Mouse (Mus musculus) embryonic facial prominence, embryonic 11.5 days (tissue): ENCODE measurements around the gene Prim2. TPM values are rescaled to one million over a fixed set of nuclear protein-coding genes. Genes with fewer than 3 reads are reported as not detected.

Experiments used
- ATAC-seq: fragments of 200-750 bp; cut with Nextera tagmentation; replicated peaks from 2 replicates; pipeline ENCODE4 v1.8.0; 2017; ENCODE audit warnings: low read depth; ENCODE audit not compliant: insufficient number of reproducible peaks, low FRiP score, low TSS enrichment
- DNase-seq: peaks from one replicate; pipeline ENCODE4 v3.0.0-alpha.2; 2015; ENCODE audit warnings: low spot score
- H3K27ac ChIP-seq: fragments of 300-500 bp; sonication (generic); replicated peaks from 2 replicates; pipeline ENCODE4 v1.5.1; 2014; ENCODE audit warnings: mild to moderate bottlenecking, low read depth, low read length, control low read depth
- H3K27me3 ChIP-seq: fragments of 300-500 bp; sonication (generic); 2 replicates; pipeline ENCODE4 v1.6.1; 2014; ENCODE audit warnings: mild to moderate bottlenecking, low read length, moderate library complexity, mixed read lengths; ENCODE audit not compliant: control insufficient read depth, insufficient read depth
- H3K36me3 ChIP-seq: fragments of 300-500 bp; sonication (generic); replicated peaks from 2 replicates; pipeline ENCODE4 v1.6.1; 2014; ENCODE audit warnings: low read depth, mild to moderate bottlenecking, low read length, moderate library complexity, mixed read lengths; ENCODE audit not compliant: control insufficient read depth, insufficient read depth
- H3K4me1 ChIP-seq: fragments of 300-500 bp; sonication (generic); 2 replicates; pipeline ENCODE4 v1.6.1; 2014; ENCODE audit warnings: low read length, mixed read lengths; ENCODE audit not compliant: control insufficient read depth, insufficient read depth
- H3K4me2 ChIP-seq: fragments of 300-500 bp; sonication (generic); 2 replicates; pipeline ENCODE4 v1.6.1; 2014; ENCODE audit warnings: low read depth, mild to moderate bottlenecking, control low read depth, low read length, moderate library complexity
- H3K4me3 ChIP-seq: fragments of 300-500 bp; sonication (generic); 2 replicates; pipeline ENCODE4 v1.5.1; 2014; ENCODE audit warnings: low read depth, low read length, control low read depth
- H3K9ac ChIP-seq: fragments of 300-500 bp; sonication (generic); replicated peaks from 2 replicates; pipeline ENCODE4 v1.6.1; 2014; ENCODE audit warnings: mild to moderate bottlenecking, control low read depth, low read length
- H3K9me3 ChIP-seq: fragments of 300-500 bp; sonication (generic); replicated peaks from 2 replicates; pipeline ENCODE4 v1.6.1; 2016; ENCODE audit warnings: mild to moderate bottlenecking, low read length, inconsistent platforms, mixed read lengths; ENCODE audit not compliant: control insufficient read depth
- WGBS: fragments of 180-500 bp; shearing (Covaris S2); extraction: QIAGEN DNeasy Blood & Tissue Kit; methylation state at CpG from one replicate; pipeline ENCODE4 v1.1.7; 2014; 5-methylcytosine and 5-hydroxymethylcytosine counted together
- polyA plus RNA-seq: library from polyadenylated mRNA; unstranded; fragments of >200 nt; fragmentation: Nextera tagmentation; extraction: Ambion mirVana; gene quantifications from 2 replicates; pipeline ENCODE4 v1.2.1, GENCODE M21; 2014

Gene Prim2
- polyA plus RNA-seq, 1 experiment from 2014 or later: 56.3 TPM

GRCm38 (mm10) chr1:33599019-33599667 lies 70.5 kb downstream of the Prim2 start:
- Histone ChIP-seq H3K27me3 (no peaks in the 10 kb centered on the region), H3K4me2 (no peak overlapping the region), H3K9me3 (no peaks in the 10 kb centered on the region), H3K4me1 (no peaks in the 10 kb centered on the region), H3K9ac (no peak overlapping the region), H3K27ac (no peak overlapping the region), H3K36me3 (no peaks in the 10 kb centered on the region), H3K4me3 (no peak overlapping the region)
- no peak for ATAC-seq
- DNase-seq: no peak
- WGBS: 89% methylated on average over 5 of the region's 5 CpGs

- 84% methylated on average over 1 of the region's 1 CpGs for WGBS
- Histone ChIP-seq H3K4me1 (no peaks in the 10 kb centered on the region), H3K9me3 (no peaks in the 10 kb centered on the region), H3K9ac (no peak overlapping the region), H3K36me3 (no peaks in the 10 kb centered on the region), H3K4me2 (no peak overlapping the region), H3K27ac (no peak overlapping the region), H3K4me3 (no peak overlapping the region), H3K27me3 (no peaks in the 10 kb centered on the region)
- ATAC-seq (no peak), DNase-seq (no peak)
Observed at GRCm38 (mm10) chr1:33597043-33597442, 72.6 kb downstream of the Prim2 start.

DNA sequence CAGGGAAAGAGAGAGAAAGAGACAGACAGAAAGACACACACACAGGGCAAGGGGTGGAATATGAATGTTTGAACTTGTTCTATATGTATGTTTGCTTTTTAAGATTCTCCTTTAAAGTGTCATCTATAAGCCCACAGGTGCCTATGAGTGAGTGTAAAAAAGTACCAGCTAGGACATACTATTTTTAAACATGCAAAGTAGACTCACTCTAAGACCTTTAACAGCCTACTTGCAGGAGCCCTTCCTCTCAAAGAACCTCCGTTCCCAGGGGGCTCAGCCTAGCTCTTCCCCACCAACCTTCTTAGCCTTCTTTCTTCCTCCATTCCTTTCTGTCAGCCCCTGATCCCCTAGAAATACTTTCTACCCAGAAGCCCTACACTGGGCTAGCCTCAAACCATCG lies 73.7 kb downstream of the Prim2 start:
- no peak overlapping the region for H3K27ac ChIP-seq
- no peak overlapping the region for H3K4me2 ChIP-seq
- 86% methylated on average over 2 of the region's 2 CpGs for WGBS
- ATAC-seq (no peak), DNase-seq (no peak)
- H3K27me3 ChIP-seq: no peaks in the 10 kb centered on the region
- H3K4me3 ChIP-seq: no peak overlapping the region
- H3K36me3 ChIP-seq: no peaks in the 10 kb centered on the region
- H3K9me3 ChIP-seq: no peaks in the 10 kb centered on the region
- H3K9ac ChIP-seq: no peak overlapping the region
- H3K4me1 ChIP-seq: no peaks in the 10 kb centered on the region

DNA sequence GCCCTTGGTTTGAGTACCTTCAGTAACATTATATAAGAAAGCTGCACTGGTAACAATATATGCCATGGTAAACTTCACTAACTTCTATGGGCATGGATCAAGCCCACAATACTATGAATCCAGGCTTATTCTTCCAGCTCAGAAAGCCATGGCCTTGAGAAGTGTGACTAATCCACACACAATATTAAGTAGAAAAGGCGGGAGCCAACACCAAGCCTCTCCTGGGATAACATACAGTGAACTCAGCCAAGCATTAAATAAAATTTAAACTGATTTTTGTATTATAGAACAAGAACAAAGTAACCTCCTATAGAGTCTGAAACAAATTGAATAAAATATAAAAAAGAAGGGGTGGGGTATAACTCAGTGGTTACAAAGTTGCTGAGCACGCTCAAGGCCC lies 74.6 kb downstream of the Prim2 start:
- no peak for DNase-seq
- no peak overlapping the region for H3K4me2 ChIP-seq
- H3K4me1 ChIP-seq: no peaks in the 10 kb centered on the region
- H3K9me3 ChIP-seq: no peaks in the 10 kb centered on the region
- ATAC-seq: no peak
- no peaks in the 10 kb centered on the region for H3K27me3 ChIP-seq
- 85% methylated on average over 2 of the region's 2 CpGs for WGBS
- no peaks in the 10 kb centered on the region for H3K36me3 ChIP-seq
- H3K4me3 ChIP-seq: no peak overlapping the region
- no peak overlapping the region for H3K27ac ChIP-seq
- no peak overlapping the region for H3K9ac ChIP-seq

DNA sequence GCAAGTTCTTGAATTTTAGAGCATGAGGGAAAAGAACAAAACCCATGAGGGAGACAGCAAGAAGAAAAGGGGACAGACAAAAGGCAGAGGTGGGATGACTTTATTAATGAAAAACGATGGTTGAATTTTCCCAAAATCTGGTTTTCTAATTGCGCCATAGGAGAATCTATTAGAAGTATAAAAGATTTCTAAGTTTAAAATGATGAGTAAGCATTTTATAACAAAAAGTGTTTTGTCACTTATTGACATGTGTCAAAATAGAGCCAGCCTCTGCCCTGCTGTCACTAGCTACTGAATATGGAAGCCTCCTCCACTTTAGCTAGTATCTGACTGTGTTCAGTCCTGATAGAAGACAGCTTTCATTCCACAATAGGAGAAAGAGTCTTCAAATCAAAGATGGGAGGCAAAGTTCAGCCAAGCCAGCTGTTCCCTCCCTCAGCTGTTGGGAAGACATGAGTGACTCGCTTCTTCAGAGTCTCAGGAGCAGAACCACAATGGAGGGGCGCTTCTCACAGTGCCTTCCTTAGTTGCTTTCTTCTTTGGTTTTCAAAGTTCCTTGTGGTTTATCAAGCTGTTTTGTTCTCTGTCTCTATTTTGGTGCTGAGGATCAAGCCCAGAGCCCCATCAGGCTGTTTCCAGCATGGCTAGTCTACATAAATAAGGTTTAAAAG lies 75.7 kb downstream of the Prim2 start:
- 92% methylated on average over 4 of the region's 4 CpGs for WGBS
- no peaks in the 10 kb centered on the region for H3K36me3 ChIP-seq
- no peak overlapping the region for H3K27ac ChIP-seq
- no peaks in the 10 kb centered on the region for H3K4me1 ChIP-seq
- H3K4me3 ChIP-seq: no peak overlapping the region
- ATAC-seq (no peak), DNase-seq (no peak)
- no peaks in the 10 kb centered on the region for H3K9me3 ChIP-seq
- H3K4me2 ChIP-seq: no peak overlapping the region
- H3K9ac ChIP-seq: no peak overlapping the region
- no peaks in the 10 kb centered on the region for H3K27me3 ChIP-seq

- ATAC-seq (no peak), DNase-seq (no peak)
- Histone ChIP-seq H3K27ac (no peak overlapping the region), H3K27me3 (no peaks in the 10 kb centered on the region), H3K9me3 (no peaks in the 10 kb centered on the region), H3K4me1 (no peaks in the 10 kb centered on the region), H3K9ac (no peak overlapping the region), H3K36me3 (no peaks in the 10 kb centered on the region), H3K4me3 (no peak overlapping the region), H3K4me2 (no peak overlapping the region)
- 93% methylated on average over 7 of the region's 7 CpGs for WGBS
Observed at GRCm38 (mm10) chr1:33591997-33592608, 77.5 kb downstream of the Prim2 start.

DNA sequence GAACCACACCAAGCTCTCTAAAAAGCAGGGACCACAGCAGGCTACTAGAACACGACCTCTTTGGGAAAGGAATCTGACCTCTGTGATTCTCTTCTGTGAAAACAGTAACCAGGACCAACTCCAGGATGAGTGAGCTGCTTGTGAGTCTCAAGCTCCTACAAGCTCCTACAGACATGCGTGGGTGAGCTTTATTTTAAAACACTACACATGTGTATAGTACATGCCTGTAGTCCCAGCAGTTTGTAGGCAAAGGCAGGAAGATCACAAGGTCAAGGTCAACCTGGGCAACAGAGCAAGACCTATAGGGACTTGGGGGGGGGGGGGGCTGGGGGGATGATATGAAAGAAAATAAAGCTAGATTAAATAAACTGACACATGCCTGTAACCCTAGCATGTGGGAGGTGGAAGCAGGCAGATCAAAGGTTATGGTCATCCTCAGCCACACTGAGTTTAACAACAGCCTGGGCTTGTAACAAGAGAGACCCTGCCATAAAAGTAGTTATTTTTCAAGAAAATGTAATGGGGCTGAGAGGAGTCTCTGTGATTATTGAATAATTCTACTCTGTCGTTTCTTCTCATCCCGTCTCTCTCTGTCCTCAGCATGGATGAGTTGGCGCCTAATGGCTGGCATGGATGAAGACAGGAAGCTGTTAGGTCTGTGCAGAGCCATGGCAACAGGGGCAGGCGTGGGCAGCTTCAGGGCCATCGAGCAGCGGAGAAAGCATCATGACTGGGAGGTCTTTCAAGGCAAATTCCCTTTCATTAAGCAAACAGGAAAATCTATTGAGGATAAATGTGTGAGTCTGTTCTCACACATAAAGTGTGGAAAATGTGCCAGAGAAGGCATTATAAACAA lies 78.8 kb downstream of the Prim2 start:
- Histone ChIP-seq H3K9ac (no peak overlapping the region), H3K9me3 (no peaks in the 10 kb centered on the region), H3K4me1 (no peaks in the 10 kb centered on the region), H3K36me3 (no peaks in the 10 kb centered on the region), H3K27me3 (no peaks in the 10 kb centered on the region), H3K27ac (no peak overlapping the region), H3K4me3 (no peak overlapping the region), H3K4me2 (no peak overlapping the region)
- no peak for DNase-seq
- no peak for ATAC-seq
- 71% methylated on average over 8 of the region's 8 CpGs for WGBS
